Mouse (Mus musculus) kidney, embryonic 16.5 days (tissue): Measurements from ENCODE around the gene Ms4a10. TPM values are rescaled to one million over a fixed set of nuclear protein-coding genes. Genes with fewer than 3 reads are reported as not detected.

Experiments
- ATAC-seq: fragments of 200-750 bp; cut with Nextera tagmentation; 2 replicates; pipeline ENCODE4 v1.8.0; 2017; ENCODE audit warnings: moderate TSS enrichment; ENCODE audit not compliant: low FRiP score, low TSS enrichment
- H3K27ac ChIP-seq: fragments of 300-500 bp; sonication (generic); 2 replicates; pipeline ENCODE4 v1.5.1; 2014; ENCODE audit warnings: low read length
- H3K27me3 ChIP-seq: fragments of 300-500 bp; sonication (generic); 2 replicates; pipeline ENCODE4 v1.6.1; 2014; ENCODE audit warnings: low read length, control low read depth, mixed read lengths; ENCODE audit not compliant: insufficient read depth
- H3K36me3 ChIP-seq: fragments of 300-500 bp; sonication (generic); 2 replicates; pipeline ENCODE4 v1.6.1; 2014; ENCODE audit warnings: low read length, control low read depth, mixed read lengths; ENCODE audit not compliant: insufficient read depth
- H3K4me1 ChIP-seq: fragments of 300-500 bp; sonication (generic); 2 replicates; pipeline ENCODE4 v1.6.1; 2014; ENCODE audit warnings: low read length, control low read depth, mixed read lengths; ENCODE audit not compliant: insufficient read depth
- H3K4me2 ChIP-seq: fragments of 300-500 bp; sonication (generic); replicated peaks from 2 replicates; pipeline ENCODE4 v1.6.1; 2014; ENCODE audit warnings: low read depth, low read length
- H3K4me3 ChIP-seq: fragments of 300-500 bp; sonication (generic); 2 replicates; pipeline ENCODE4 v1.5.1; 2014; ENCODE audit warnings: mild to moderate bottlenecking, low read length
- H3K9ac ChIP-seq: fragments of 300-500 bp; sonication (generic); replicated peaks from 2 replicates; pipeline ENCODE4 v1.6.1; 2014; ENCODE audit warnings: low read length
- H3K9me3 ChIP-seq: fragments of 300-500 bp; sonication (generic); 2 replicates; pipeline ENCODE4 v1.6.1; 2016; ENCODE audit warnings: low read length, control low read depth
- WGBS: fragments of 180-500 bp; shearing (Covaris S2); extraction: QIAGEN DNeasy Blood & Tissue Kit; methylation state at CpG from one replicate; pipeline ENCODE4 v1.1.7; 2014; 5-methylcytosine and 5-hydroxymethylcytosine counted together
- polyA plus RNA-seq: library from polyadenylated mRNA; unstranded; fragments of >200 nt; fragmentation: Nextera tagmentation; extraction: Ambion mirVana; gene quantifications from 2 replicates; pipeline ENCODE4 v1.2.1, GENCODE M21; 2015

Ms4a10 gene
- polyA plus RNA-seq, 1 experiment from 2014 or later, result not detected

DNA sequence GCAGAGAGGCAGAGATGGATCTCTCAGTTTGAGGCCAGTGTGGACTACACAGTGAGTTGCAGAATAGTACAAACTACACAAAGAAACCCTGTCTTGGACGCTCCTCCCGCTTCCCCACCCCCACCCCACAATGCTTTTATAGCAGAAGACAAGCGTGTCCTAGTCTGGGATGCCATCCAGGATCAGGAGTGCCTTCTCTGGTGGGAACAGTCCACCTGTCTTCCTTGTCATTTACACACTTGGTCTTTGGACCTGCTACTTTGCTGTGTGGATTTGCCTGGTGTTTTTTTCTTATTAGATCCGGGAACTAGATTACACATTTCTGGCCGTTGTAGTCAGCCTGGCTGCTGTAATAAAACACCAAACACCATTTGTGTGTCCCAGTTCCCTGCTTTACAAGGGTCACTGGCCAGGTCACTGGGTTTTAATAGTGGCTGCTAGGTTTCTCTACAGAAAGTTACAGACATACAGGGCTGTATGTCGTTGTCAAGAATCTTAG is 48.3 kb downstream of the Ms4a10 start:
- Histone ChIP-seq H3K27ac (peak overlapping the region; percentile 84), H3K9me3 (no peaks in the 10 kb centered on the region), H3K4me3 (no peak overlapping the region), H3K4me1 (peaks cover 19% of the 10 kb centered on the region), H3K36me3 (no peaks in the 10 kb centered on the region), H3K9ac (no peak overlapping the region; the same call in 1 of the 2 replicates), H3K4me2 (peak overlapping the region; percentile 7; the same call in 1 of the 2 replicates), H3K27me3 (no peaks in the 10 kb centered on the region)
- WGBS, result 17% methylated on average over 6 of the region's 6 CpGs
- ATAC-seq, result peak; percentile 72

DNA sequence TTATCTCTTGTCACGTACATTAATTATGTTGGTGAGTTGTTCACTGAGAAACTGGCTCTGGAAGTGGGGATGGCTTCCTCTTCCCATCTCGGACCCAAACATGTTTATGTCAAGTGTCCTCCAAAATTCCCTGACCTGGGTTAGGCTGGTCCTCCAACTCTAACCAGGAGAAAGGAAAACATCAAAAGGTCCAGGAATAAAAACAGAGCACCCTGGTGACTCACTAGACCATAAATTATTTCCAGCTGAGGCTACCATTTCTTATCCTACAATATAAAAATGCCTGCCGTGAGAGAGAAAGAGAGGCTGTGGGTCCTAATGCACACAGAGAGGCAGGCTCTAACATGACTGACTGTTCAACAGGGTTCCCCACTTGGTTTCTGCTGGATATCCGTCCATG is 50.2 kb downstream of the Ms4a10 start:
- Histone ChIP-seq H3K4me3 (no peak overlapping the region), H3K27ac (no peak overlapping the region), H3K27me3 (no peaks in the 10 kb centered on the region), H3K36me3 (no peaks in the 10 kb centered on the region), H3K4me2 (no peak overlapping the region), H3K9me3 (no peaks in the 10 kb centered on the region), H3K9ac (no peak overlapping the region), H3K4me1 (peaks cover 19% of the 10 kb centered on the region)
- 23% methylated on average over 4 of the region's 4 CpGs for WGBS
- ATAC-seq, result no peak

DNA sequence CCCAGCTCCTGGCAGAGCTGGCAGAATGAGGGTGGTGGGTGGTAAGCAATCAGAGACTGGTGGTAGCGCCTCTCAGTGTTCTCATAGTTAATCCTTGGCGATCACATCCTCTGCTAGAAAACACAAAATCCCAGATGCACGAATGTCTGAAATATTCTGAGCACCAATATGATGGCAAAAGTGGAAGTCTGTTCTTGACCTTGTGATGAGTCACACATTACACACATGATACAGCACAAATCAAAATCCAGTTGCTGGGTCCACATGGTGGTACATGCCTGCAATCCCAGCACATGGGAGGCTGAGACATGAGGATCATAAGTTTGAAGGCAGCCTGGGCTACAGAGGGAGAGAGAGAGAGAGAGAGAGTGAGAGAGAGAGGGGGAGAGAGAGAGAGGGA is 53.4 kb downstream of the Ms4a10 start:
- no peaks in the 10 kb centered on the region for H3K36me3 ChIP-seq
- H3K4me2 ChIP-seq, result no peak overlapping the region
- no peak overlapping the region for H3K9ac ChIP-seq
- no peaks in the 10 kb centered on the region for H3K27me3 ChIP-seq
- no peak for ATAC-seq
- no peaks in the 10 kb centered on the region for H3K9me3 ChIP-seq
- peaks cover 12% of the 10 kb centered on the region for H3K4me1 ChIP-seq
- H3K27ac ChIP-seq, result no peak overlapping the region
- H3K4me3 ChIP-seq, result no peak overlapping the region
- 85% methylated on average over 3 of the region's 3 CpGs for WGBS

DNA sequence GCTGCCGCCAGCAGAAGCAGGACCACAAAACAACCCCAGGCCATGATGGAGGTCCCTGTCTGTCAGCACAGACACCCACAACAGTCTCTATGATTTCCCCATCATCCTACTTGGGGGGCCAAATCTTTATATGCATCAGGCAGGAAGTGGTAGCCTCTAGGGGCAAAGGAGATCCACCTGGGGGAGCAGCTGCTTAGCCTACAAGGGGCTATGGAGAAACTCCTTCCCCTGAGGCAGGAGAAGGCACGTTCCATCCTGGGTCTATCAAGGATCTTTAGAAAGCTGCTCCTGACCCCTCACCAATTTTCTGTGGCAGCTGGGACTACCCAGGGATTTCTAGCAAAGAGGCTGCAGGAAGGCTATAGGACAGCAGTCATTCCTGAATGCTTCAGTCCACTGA is 53.9 kb downstream of the Ms4a10 start, which contains the start of gene Zp1:
Gene Zp1 (minus strand): TSS at position 101 of the 400 bp plus-strand sequence.
- 70% methylated on average over 2 of the region's 2 CpGs for WGBS
- H3K36me3 ChIP-seq, result no peaks in the 10 kb centered on the region
- H3K9me3 ChIP-seq, result no peaks in the 10 kb centered on the region
- H3K9ac ChIP-seq, result no peak within 1 kb of the TSS
- peaks cover 8% of the 10 kb centered on the region for H3K4me1 ChIP-seq
- no peak within 1 kb of the TSS for H3K4me3 ChIP-seq
- H3K27me3 ChIP-seq, result no peaks in the 10 kb centered on the region
- H3K27ac ChIP-seq, result no peak within 1 kb of the TSS
- ATAC-seq, result no peak
- no peak within 1 kb of the TSS for H3K4me2 ChIP-seq

DNA sequence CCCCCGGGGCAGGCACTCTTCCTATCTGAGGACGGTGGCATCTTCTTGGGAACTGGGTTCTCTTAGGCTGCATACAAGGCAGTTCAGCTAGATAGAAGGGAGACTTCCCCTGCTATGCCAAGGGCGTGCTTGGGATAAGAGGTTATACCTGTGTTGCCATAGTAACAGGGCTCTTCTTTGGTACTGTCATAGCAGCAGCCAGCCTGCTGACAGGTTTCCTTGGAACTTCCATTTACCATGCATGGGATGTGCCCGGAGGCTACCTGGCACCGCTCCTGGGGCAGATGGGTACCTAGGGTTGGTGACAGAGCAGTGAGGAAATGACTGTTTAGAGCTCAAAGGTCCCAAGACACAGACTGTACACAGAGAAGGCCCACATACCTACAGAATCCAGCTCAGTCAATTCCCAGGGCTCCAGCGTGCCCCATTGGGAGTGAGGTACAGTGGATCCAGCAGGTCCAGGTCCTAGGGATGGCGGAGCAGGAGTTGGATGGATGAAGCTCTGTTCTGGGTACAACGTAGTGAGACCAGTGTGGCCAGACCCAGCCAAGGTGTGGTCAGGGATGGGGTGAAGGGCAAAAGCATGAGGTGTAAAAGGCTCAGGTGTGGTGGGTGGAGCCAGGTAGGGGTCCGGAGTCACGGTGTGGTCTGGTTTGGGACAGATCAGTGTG is 56.0 kb downstream of the Ms4a10 start:
- ATAC-seq, result no peak
- no peaks in the 10 kb centered on the region for H3K9me3 ChIP-seq
- H3K27ac ChIP-seq, result no peak overlapping the region
- no peak overlapping the region for H3K4me3 ChIP-seq
- no peaks in the 10 kb centered on the region for H3K36me3 ChIP-seq
- H3K4me1 ChIP-seq, result peaks cover 4% of the 10 kb centered on the region; the same call in 1 of the 2 replicates
- 93% methylated on average over 10 of the region's 10 CpGs for WGBS
- no peaks in the 10 kb centered on the region for H3K27me3 ChIP-seq
- H3K4me2 ChIP-seq, result no peak overlapping the region
- no peak overlapping the region for H3K9ac ChIP-seq

DNA sequence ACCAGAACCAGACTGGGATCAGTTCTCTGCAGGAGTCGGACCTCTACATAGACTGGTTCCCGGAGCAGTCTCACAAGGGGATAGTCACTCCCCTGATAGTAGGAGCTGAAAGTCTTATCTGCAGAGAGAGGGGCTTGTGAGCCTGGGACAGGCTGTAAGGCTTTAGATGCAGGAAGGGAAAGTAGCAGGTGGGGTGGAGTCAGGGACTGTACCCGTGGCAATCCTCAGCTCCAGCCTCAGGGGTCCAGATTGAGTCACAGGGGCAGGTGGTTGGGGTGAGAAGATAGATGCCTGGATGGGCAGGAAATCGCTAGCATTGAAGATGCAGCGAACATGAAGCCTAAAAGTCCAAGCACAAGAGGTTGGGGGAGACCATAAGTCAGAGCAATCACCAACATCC is 58.0 kb downstream of the Ms4a10 start:
- Histone ChIP-seq H3K4me3 (no peak overlapping the region), H3K4me1 (peaks cover 4% of the 10 kb centered on the region; the same call in 1 of the 2 replicates), H3K9ac (no peak overlapping the region), H3K27me3 (no peaks in the 10 kb centered on the region), H3K9me3 (no peaks in the 10 kb centered on the region), H3K4me2 (no peak overlapping the region), H3K36me3 (no peaks in the 10 kb centered on the region), H3K27ac (no peak overlapping the region)
- ATAC-seq, result no peak
- 61% methylated on average over 5 of the region's 5 CpGs for WGBS

DNA sequence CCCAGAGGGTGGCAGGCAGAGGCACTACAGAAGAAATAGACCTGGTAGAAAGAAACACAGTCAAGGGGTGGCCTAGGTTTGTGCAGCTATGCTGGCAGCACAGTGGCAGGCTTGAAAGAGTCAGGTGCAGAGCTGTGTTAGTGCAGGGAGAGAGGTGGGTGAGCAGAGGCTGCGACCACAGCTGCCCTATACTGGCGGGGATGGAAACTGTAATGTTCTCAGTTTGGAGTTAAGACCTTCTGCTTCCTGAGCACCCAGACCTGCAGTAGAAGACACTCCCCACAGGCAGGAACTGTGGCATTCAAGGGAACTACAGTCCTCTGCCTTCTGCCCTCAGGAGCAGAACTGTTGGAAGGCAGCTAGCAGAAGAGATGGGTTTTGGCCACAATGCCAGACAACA is 59.6 kb downstream of the Ms4a10 start:
- no peak overlapping the region for H3K27ac ChIP-seq
- no peak for ATAC-seq
- 81% methylated on average over 2 of the region's 2 CpGs for WGBS

DNA sequence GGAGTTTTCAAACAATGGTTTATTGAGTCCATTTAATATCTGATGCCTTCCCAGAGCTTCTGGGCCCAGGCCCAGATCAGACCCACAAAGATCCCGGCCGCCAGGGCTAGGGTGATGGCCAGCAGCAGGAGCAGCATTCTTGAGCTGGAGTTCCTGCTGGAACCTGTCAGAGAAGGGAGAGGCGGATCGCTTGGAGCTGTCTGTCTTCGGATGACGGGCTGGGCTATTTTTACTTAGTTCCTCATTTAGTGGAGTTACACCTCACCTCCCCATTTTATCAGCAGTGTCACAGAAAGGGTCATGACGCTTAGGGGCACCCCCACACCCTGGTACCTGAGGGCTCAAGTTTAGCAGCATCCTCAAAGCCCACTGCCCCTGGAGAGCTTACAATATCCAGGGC is 60.2 kb downstream of the Ms4a10 start:
- Histone ChIP-seq H3K4me2 (no peak overlapping the region), H3K27ac (no peak overlapping the region), H3K27me3 (no peaks in the 10 kb centered on the region), H3K9me3 (no peaks in the 10 kb centered on the region), H3K4me3 (no peak overlapping the region), H3K4me1 (peaks cover 4% of the 10 kb centered on the region; the same call in 1 of the 2 replicates), H3K9ac (no peak overlapping the region), H3K36me3 (no peaks in the 10 kb centered on the region)
- 46% methylated on average over 7 of the region's 7 CpGs for WGBS
- no peak for ATAC-seq

More for the DNA sequence above, 59.6 kb downstream of the Ms4a10 start:
- no peak overlapping the region for H3K4me2 ChIP-seq
- H3K27me3 ChIP-seq, result no peaks in the 10 kb centered on the region
- H3K9me3 ChIP-seq, result no peaks in the 10 kb centered on the region
- no peak overlapping the region for H3K4me3 ChIP-seq
- no peak overlapping the region for H3K9ac ChIP-seq
- peaks cover 4% of the 10 kb centered on the region; the same call in 1 of the 2 replicates for H3K4me1 ChIP-seq
- no peaks in the 10 kb centered on the region for H3K36me3 ChIP-seq
